Comparison of ENCODE assay signal across 9 mouse cellular contexts in genomic region chr1:193698603-193699266, GRCm38 (mm10).
DNase-seq lines count a peak whose midpoint lies in the region; ATAC-seq and TF ChIP-seq lines count a peak whose summit lies in the region.
"Had no signal": no experiment of that assay in that cellular context is flagged by ENCODE, and none has a peak within 500 bp of the region (broad histone marks: within the 10 kb centered on the region; RNA-seq: fewer than 3 reads in every experiment).

No protein-coding gene starts in this region.

- H3K27me3 ChIP-seq in midbrain, embryonic 13.5 days, result peaks cover 8% of the 10 kb centered on the region
- H3K27me3 ChIP-seq in spleen, adult 2 months (ENCODE audit: control insufficient read depth, insufficient read depth, low read length), result no peaks in the 10 kb centered on the region

- no peaks in the 10 kb centered on the region for H3K9me3 ChIP-seq in midbrain, embryonic 13.5 days

- H3K4me3 ChIP-seq in cortical plate, adult 2 months (ENCODE audit: insufficient read depth, low read length), result no peak overlapping the region
- H3K4me3 ChIP-seq in midbrain, embryonic 13.5 days (replicated peaks), result no peak overlapping the region
- H3K4me3 ChIP-seq in spleen, adult 2 months (ENCODE audit: extremely low read depth, insufficient read depth, insufficient read length), result no peak overlapping the region
- H3K4me3 ChIP-seq: myocyte had no signal

- no peak overlapping the region for H3K4me2 ChIP-seq in midbrain, embryonic 13.5 days (replicated peaks)

- ATAC-seq in CD4-positive, CD25-positive, alpha-beta regulatory T cell, adult 4 months, result no peak
- peak; percentile 69 for ATAC-seq in midbrain, embryonic 13.5 days

- H3K27ac ChIP-seq in cortical plate, adult 2 months (ENCODE audit: insufficient read depth, low read length), result no peak overlapping the region
- H3K27ac ChIP-seq in midbrain, embryonic 13.5 days, result 0 out of 2 replicates have a peak overlapping the region, but pooled peaks have one; percentile 27
- H3K27ac ChIP-seq in spleen, adult 2 months (ENCODE audit: insufficient read depth, low read length), result no peak overlapping the region

- peak; percentile 31 for DNase-seq in CD4-positive, CD25-positive, alpha-beta regulatory T cell, adult 2 months (ENCODE audit: low read depth, low spot score)
- peak; percentile 8 to 13 for DNase-seq in gastrocnemius, adult 8-10 months (ENCODE audit: low spot score in 2 of 2)
- DNase-seq in kidney, adult 18-20 months, result peak; percentile 77
- peak; percentile 84 to 90 for DNase-seq in left cerebral cortex, postnatal 25 days (ENCODE audit: low spot score in 2 of 2)
- DNase-seq in spleen, adult 2 months (ENCODE audit: low read depth in 1 of 2, low spot score in 2 of 2), result peak in 1 of 2 experiments; percentile 6

- 9% methylated on average over 7 of the region's 7 CpGs for WGBS in midbrain, embryonic 13.5 days
- WGBS in spleen, adult 2 months, result 25% methylated on average over 7 of the region's 7 CpGs

- H3K4me1 ChIP-seq in cortical plate, adult 2 months (ENCODE audit: control insufficient read depth, insufficient read depth, low read length), result no peaks in the 10 kb centered on the region
- H3K4me1 ChIP-seq in midbrain, embryonic 13.5 days (replicated peaks), result peaks cover 34% of the 10 kb centered on the region
- H3K4me1 ChIP-seq in spleen, adult 2 months (ENCODE audit: control insufficient read depth, insufficient read depth, insufficient read length), result no peaks in the 10 kb centered on the region

- no peak overlapping the region for H3K9ac ChIP-seq in midbrain, embryonic 13.5 days (replicated peaks)

- intact Hi-C loops in left cerebral cortex, postnatal 25 days (cut with DNase I), result loop anchor here (2.0 to 5.0 kb wide), 3 partner anchors 349 to 924 kb away; no protein-coding TSS in a partner anchor

- no peaks in the 10 kb centered on the region for H3K36me3 ChIP-seq in midbrain, embryonic 13.5 days
- H3K36me3 ChIP-seq in spleen, adult 2 months (ENCODE audit: control insufficient read depth, insufficient read depth, low read length), result no peaks in the 10 kb centered on the region

- TF ChIP-seq CTCF in cortical plate, adult 2 months (IDR thresholded peaks at IDR 0.05; ENCODE audit: extremely low read depth, insufficient read depth, low read length), result peak; percentile 98
- peak; percentile 46; the same call in 1 of the 2 replicates for TF ChIP-seq CTCF in spleen, adult 2 months (IDR thresholded peaks at IDR 0.05; ENCODE audit: extremely low read depth, insufficient read depth, insufficient read length, insufficient replicate concordance)

- TF ChIP-seq POLR2A in cortical plate, adult 2 months (IDR thresholded peaks at IDR 0.05; ENCODE audit: extremely low read depth, insufficient read depth, low read length), result no peak
- TF ChIP-seq POLR2A in spleen, adult 2 months (IDR thresholded peaks at IDR 0.05; ENCODE audit: low read depth, low read length), result no peak
